Mouse (Mus musculus) hindbrain, embryonic 16.5 days (tissue): Measurements from ENCODE around the gene Hnf1b. TPM values are rescaled to one million over a fixed set of nuclear protein-coding genes. Genes with fewer than 3 reads are reported as not detected.

Source experiments
- ATAC-seq: fragments of 200-750 bp; cut with Nextera tagmentation; 2 replicates; pipeline ENCODE4 v1.8.0; 2017; ENCODE audit warnings: moderate TSS enrichment, moderate library complexity
- H3K27ac ChIP-seq: fragments of 300-500 bp; sonication (generic); 2 replicates; pipeline ENCODE4 v1.5.1; 2014; ENCODE audit warnings: low read depth, mild to moderate bottlenecking, control low read depth, low read length, moderate library complexity
- H3K27me3 ChIP-seq: fragments of 300-500 bp; sonication (generic); replicated peaks from 2 replicates; pipeline ENCODE4 v1.6.1; 2014; ENCODE audit warnings: low read length; ENCODE audit not compliant: control insufficient read depth, insufficient read depth
- H3K36me3 ChIP-seq: fragments of 300-500 bp; sonication (generic); 2 replicates; pipeline ENCODE4 v1.6.1; 2014; ENCODE audit warnings: mild to moderate bottlenecking, low read length, moderate library complexity, mixed read lengths; ENCODE audit not compliant: control insufficient read depth, insufficient read depth
- H3K4me1 ChIP-seq: fragments of 300-500 bp; sonication (generic); 2 replicates; pipeline ENCODE4 v1.6.1; 2014; ENCODE audit warnings: low read depth, low read length; ENCODE audit not compliant: control insufficient read depth, insufficient read depth
- H3K4me2 ChIP-seq: fragments of 300-500 bp; sonication (generic); 2 replicates; pipeline ENCODE4 v1.6.1; 2014; ENCODE audit warnings: mild to moderate bottlenecking, low read length, control low read depth, moderate library complexity
- H3K4me3 ChIP-seq: fragments of 300-500 bp; sonication (generic); 2 replicates; pipeline ENCODE4 v1.5.1; 2014; ENCODE audit warnings: mild to moderate bottlenecking, low read length, control low read depth, moderate library complexity
- H3K9ac ChIP-seq: fragments of 300-500 bp; sonication (generic); 2 replicates; pipeline ENCODE4 v1.6.1; 2014; ENCODE audit warnings: low read depth, mild to moderate bottlenecking, control low read depth, low read length, moderate library complexity
- H3K9me3 ChIP-seq: fragments of 300-500 bp; sonication (generic); 2 replicates; pipeline ENCODE4 v1.6.1; 2014; ENCODE audit warnings: mild to moderate bottlenecking, low read length, moderate library complexity; ENCODE audit not compliant: control insufficient read depth
- WGBS: fragments of 180-500 bp; shearing (Covaris S2); extraction: QIAGEN DNeasy Blood & Tissue Kit; methylation state at CpG from one replicate; pipeline ENCODE4 v1.1.7; 2014; 5-methylcytosine and 5-hydroxymethylcytosine counted together
- polyA plus RNA-seq: library from polyadenylated mRNA; unstranded; fragments of >200 nt; fragmentation: Nextera tagmentation; extraction: Ambion mirVana; gene quantifications from 2 replicates; pipeline ENCODE4 v1.2.1, GENCODE M21; 2015

Gene Hnf1b
- polyA plus RNA-seq: 0.25 and 0.33 TPM in 2 replicates

GRCm38 (mm10) chr11:83849529-83850335 lies at the start of gene Hnf1b:
TSS of gene Hnf1b (plus strand) at chr11:83850063.
- Histone ChIP-seq H3K9ac (no peak within 1 kb of the TSS), H3K27ac (no peak within 1 kb of the TSS), H3K4me3 (no peak within 1 kb of the TSS), H3K4me2 (no peak within 1 kb of the TSS), H3K4me1 (peaks cover 3% of the 10 kb centered on the region), H3K9me3 (no peaks in the 10 kb centered on the region), H3K27me3 (peaks cover 26% of the 10 kb centered on the region), H3K36me3 (no peaks in the 10 kb centered on the region)
- 2% methylated on average over 31 of the region's 36 CpGs for WGBS
- no peak for ATAC-seq

- no peak overlapping the region for H3K27ac ChIP-seq
- H3K36me3 ChIP-seq: no peaks in the 10 kb centered on the region
- H3K9me3 ChIP-seq: no peaks in the 10 kb centered on the region
- H3K4me2 ChIP-seq: no peak overlapping the region
- no peak overlapping the region for H3K9ac ChIP-seq
- no peak overlapping the region for H3K4me3 ChIP-seq
- no peak for ATAC-seq
- H3K27me3 ChIP-seq: no peaks in the 10 kb centered on the region
- no peaks in the 10 kb centered on the region for H3K4me1 ChIP-seq
- 70% methylated on average over 8 of the region's 8 CpGs for WGBS
Measured at GRCm38 (mm10) chr11:83802166-83802565, 47.7 kb upstream of the Hnf1b start.

GRCm38 (mm10) chr11:83802581-83802980 lies 47.3 kb upstream of the Hnf1b start:
- Histone ChIP-seq H3K4me1 (no peaks in the 10 kb centered on the region), H3K9me3 (no peaks in the 10 kb centered on the region), H3K4me3 (no peak overlapping the region), H3K36me3 (no peaks in the 10 kb centered on the region), H3K27ac (no peak overlapping the region), H3K4me2 (no peak overlapping the region), H3K27me3 (no peaks in the 10 kb centered on the region), H3K9ac (no peak overlapping the region)
- 93% methylated on average over 4 of the region's 4 CpGs for WGBS
- no peak for ATAC-seq

DNA sequence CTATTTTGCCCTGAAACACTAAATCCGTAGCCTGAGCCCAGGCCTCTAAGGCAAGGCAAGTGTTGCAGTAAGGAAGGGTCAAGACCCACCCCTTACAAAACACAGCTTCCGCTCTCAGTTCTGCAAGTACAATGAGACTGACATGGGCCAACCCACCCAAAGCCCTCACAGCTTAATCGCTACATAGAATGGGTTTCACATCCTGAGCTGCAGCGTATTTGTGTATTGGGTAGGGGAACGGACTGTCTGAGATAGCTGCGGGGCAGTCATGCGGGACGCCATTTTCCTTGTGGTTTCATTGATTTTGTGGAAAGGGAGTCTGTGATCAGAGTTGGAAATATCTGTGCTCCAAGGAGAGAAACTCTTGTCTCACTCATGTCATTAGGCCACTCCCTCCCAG lies 39.4 kb upstream of the Hnf1b start:
- Histone ChIP-seq H3K36me3 (no peaks in the 10 kb centered on the region), H3K9me3 (no peaks in the 10 kb centered on the region), H3K4me2 (no peak overlapping the region), H3K27ac (no peak overlapping the region), H3K4me3 (no peak overlapping the region), H3K4me1 (no peaks in the 10 kb centered on the region), H3K27me3 (no peaks in the 10 kb centered on the region), H3K9ac (no peak overlapping the region)
- 69% methylated on average over 8 of the region's 8 CpGs for WGBS
- no peak for ATAC-seq

DNA sequence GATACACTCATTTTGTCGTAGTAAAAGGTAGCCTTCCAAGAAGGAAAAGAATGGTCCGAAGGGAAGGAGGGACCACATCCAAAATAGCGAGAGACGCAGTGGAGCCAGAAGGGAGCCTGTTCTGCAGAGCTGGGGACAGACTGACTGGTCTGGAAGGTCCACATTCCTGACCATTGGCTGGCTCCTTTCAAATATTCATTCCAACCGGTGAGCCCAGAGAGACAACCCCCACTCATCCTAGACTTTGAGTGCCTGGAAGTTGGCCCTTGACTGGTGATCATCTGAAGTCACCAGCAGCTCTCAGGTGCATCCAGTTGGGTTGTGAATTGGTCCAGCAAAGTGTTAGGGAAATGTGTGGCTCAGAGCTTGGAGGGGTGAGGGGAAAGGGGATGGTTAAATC lies 34.7 kb upstream of the Hnf1b start:
- no peak for ATAC-seq

GRCm38 (mm10) chr11:83815628-83816027 lies 34.2 kb upstream of the Hnf1b start:
- H3K9ac ChIP-seq: no peak overlapping the region
- H3K9me3 ChIP-seq: no peaks in the 10 kb centered on the region
- 10% methylated on average over 9 of the region's 9 CpGs for WGBS
- H3K4me3 ChIP-seq: no peak overlapping the region
- H3K27ac ChIP-seq: no peak overlapping the region
- no peaks in the 10 kb centered on the region for H3K27me3 ChIP-seq
- H3K4me2 ChIP-seq: no peak overlapping the region
- no peaks in the 10 kb centered on the region for H3K4me1 ChIP-seq
- no peak for ATAC-seq
- H3K36me3 ChIP-seq: no peaks in the 10 kb centered on the region

More for the DNA sequence above, 34.7 kb upstream of the Hnf1b start:
- H3K4me2 ChIP-seq: no peak overlapping the region
- no peaks in the 10 kb centered on the region for H3K36me3 ChIP-seq
- no peaks in the 10 kb centered on the region for H3K4me1 ChIP-seq
- 83% methylated on average over 5 of the region's 5 CpGs for WGBS
- H3K27me3 ChIP-seq: no peaks in the 10 kb centered on the region
- no peak overlapping the region for H3K27ac ChIP-seq
- H3K9ac ChIP-seq: no peak overlapping the region
- H3K4me3 ChIP-seq: no peak overlapping the region
- no peaks in the 10 kb centered on the region for H3K9me3 ChIP-seq

- no peak overlapping the region for H3K9ac ChIP-seq
- 38% methylated on average over 6 of the region's 6 CpGs for WGBS
- ATAC-seq: peak; percentile 75; the same call in 1 of the 2 replicates
- H3K4me1 ChIP-seq: no peaks in the 10 kb centered on the region
- H3K27ac ChIP-seq: no peak overlapping the region
- no peaks in the 10 kb centered on the region for H3K36me3 ChIP-seq
- no peak overlapping the region for H3K4me2 ChIP-seq
- no peak overlapping the region for H3K4me3 ChIP-seq
- no peaks in the 10 kb centered on the region for H3K27me3 ChIP-seq
- H3K9me3 ChIP-seq: no peaks in the 10 kb centered on the region
Measured at GRCm38 (mm10) chr11:83817048-83817447, 32.8 kb upstream of the Hnf1b start.

- Histone ChIP-seq H3K4me1 (no peaks in the 10 kb centered on the region), H3K27ac (no peak overlapping the region), H3K27me3 (no peaks in the 10 kb centered on the region), H3K4me2 (no peak overlapping the region), H3K9me3 (no peaks in the 10 kb centered on the region), H3K36me3 (no peaks in the 10 kb centered on the region), H3K9ac (no peak overlapping the region), H3K4me3 (no peak overlapping the region)
- WGBS: 79% methylated on average over 4 of the region's 4 CpGs
- no peak for ATAC-seq
Measured at GRCm38 (mm10) chr11:83817994-83818393, 31.9 kb upstream of the Hnf1b start.

- Histone ChIP-seq H3K9ac (no peak overlapping the region), H3K4me1 (no peaks in the 10 kb centered on the region), H3K9me3 (no peaks in the 10 kb centered on the region), H3K4me3 (no peak overlapping the region), H3K27ac (no peak overlapping the region), H3K36me3 (no peaks in the 10 kb centered on the region), H3K4me2 (no peak overlapping the region), H3K27me3 (no peaks in the 10 kb centered on the region)
- WGBS: 59% methylated on average over 9 of the region's 9 CpGs
- ATAC-seq: no peak
Measured at GRCm38 (mm10) chr11:83818591-83819127, 31.2 kb upstream of the Hnf1b start.
